Mouse (Mus musculus) urinary bladder, adult 2 months (tissue): ENCODE results near the gene Aqp7. TPM values are rescaled to one million over a fixed set of nuclear protein-coding genes. Genes with fewer than 3 reads are reported as not detected.

Experiments
- DNase-seq: peaks from one replicate; pipeline ENCODE4 v3.0.0; 2022; ENCODE audit warnings: low spot score
- polyA plus RNA-seq: library from polyadenylated mRNA; depleted of rRNA; stranded (reverse); fragments of >200 nt; gene quantifications from 2 replicates; pipeline ENCODE4 v1.2.3, GENCODE M21; 2012

The Aqp7 gene
- polyA plus RNA-seq, 1 experiment = 2.4 TPM

DNA sequence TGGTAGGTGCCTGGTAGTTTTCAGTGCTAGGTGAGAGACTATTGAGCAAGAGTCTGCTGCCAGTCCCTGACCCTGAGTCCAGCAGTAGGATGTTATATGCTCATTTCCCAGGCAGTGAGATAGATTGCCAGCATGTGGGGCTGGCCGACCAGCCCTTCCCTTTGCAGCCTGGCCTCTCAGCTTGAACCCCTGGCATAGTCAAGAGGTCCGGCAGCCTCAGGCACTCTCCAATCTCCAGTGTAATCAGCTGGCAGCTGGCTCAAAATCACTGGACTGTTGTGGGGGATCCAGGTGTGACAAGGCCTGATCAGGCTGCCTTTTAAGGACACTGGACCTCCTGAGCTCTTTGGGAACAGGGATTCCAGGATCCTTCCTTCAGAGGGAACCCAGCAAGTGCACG, 15.4 kb upstream of the Aqp7 start:
- no peak for DNase-seq

- no peak for DNase-seq
Measured at GRCm38 (mm10) chr4:41057361-41057760, 9.4 kb upstream of the Aqp7 start.

DNA sequence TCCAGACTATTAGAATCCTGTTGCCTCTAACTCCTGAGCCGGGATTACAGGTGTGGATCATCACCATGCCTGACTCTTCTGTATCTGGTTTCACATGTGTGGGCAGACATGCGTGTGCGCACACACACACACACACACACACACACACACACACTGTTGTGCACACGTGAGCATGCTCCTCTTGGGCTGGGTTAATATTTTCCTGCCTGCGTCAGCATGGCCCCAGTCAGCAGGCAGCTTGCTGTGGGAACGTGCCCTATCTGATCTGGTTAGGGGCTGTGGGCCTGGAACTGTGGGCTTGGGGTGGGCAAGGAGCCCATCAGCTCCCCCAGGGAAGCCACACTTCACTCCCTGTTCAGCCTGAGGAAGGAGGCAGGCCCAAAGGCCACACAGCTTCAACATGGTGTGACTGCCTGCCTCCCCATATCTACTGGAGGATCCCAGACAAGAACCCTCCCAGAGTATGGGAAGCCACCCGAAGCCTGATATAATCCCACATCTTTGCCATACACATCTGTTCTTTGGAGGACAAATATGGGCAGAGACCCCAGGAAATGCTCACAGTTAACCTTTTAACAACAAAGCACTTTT, 8.9 kb upstream of the Aqp7 start:
- DNase-seq = no peak

DNA sequence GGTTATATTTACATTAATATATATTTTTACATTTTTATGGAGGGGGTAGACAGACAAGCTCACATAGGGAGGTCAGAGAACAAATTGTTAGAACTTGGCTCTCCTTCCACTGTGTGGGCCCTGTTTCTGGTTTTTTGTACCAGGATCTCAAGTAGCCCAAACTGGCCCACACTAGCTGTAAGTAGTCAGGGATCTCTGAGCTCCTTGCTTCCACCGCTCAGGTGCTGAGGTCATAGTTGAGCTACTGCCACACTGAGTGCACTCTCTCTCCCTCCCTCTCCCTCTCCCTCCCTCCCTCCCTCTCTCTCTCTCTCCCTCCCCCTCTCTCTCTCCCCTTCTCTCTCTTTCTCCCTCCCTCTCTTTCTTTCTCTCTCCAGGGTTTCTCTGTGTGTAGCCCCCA, 8.3 kb upstream of the Aqp7 start:
- DNase-seq = no peak

- no peak for DNase-seq
Measured at GRCm38 (mm10) chr4:41055111-41055510, 7.2 kb upstream of the Aqp7 start.

- DNase-seq = no peak
Measured at GRCm38 (mm10) chr4:41051781-41052180, 3.8 kb upstream of the Aqp7 start.

GRCm38 (mm10) chr4:41050726-41051675, 3.1 kb upstream of the Aqp7 start:
- no peak for DNase-seq

DNA sequence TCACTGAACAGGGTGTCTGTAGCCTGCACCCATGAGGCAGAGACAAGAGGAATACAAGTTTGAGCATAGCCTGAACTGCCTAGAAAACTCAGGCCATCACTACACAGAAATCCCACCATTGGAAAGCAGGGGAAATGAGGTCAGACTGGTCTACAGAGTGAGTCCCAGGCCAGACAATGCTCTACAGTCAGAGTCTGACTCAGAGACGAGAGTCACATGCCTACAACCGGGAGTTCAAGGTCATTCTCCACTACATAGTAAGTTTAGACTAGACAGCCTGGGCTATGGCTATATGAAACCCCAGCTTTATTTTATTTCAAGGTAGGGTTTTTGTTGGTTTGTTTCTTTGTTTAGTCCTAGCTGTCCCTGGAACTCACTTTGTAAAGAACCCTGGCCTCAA, 987 bp upstream of the Aqp7 start:
- DNase-seq = no peak

GRCm38 (mm10) chr4:41046254-41046795, 1.6 kb downstream of the Aqp7 start:
- DNase-seq = no peak

DNA sequence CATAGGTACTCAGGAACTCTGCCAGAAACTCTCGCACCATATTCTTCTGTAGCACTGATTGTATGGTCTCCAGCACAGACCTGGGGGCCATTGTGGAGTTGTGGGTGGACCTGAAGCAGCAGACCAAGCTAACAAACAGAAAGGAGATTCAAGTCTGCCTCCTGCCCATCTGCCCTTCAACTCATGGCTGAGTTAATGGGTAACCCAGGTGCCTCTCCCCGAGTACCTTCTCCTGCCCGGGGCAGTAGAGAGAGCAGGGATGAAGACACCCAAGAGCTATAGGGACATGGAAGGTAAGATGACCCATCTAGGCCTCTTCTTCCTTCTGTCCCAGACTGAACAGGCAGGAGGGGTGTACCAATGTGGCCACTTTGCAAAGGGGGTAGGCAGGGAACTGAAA, 2.7 kb downstream of the Aqp7 start:
- DNase-seq = no peak

GRCm38 (mm10) chr4:41043961-41044360, 4.0 kb downstream of the Aqp7 start:
- DNase-seq = no peak

- DNase-seq = no peak
Measured at GRCm38 (mm10) chr4:41042880-41043279, 5.1 kb downstream of the Aqp7 start.

- DNase-seq = no peak
Measured at GRCm38 (mm10) chr4:41040983-41041382, 7.0 kb downstream of the Aqp7 start.

DNA sequence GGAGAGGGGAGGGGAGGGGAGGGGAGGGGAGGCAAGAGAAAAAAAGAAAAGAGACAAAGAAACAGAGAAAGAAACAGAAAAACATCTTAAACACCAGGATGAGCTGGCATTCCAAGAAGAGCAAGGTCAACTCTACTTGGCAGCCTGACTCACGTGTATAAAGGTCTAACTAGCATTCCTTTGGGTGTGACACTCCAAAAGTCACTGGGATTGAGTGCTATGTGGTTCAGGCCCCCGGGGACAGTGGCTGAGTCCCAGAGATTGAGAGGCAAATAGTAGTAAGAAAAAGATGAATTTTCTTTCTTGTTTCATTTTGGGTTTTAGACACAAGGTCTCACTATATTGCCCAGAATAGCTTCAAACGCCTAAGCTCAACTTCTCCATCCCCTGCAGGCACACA, 10.0 kb downstream of the Aqp7 start:
- no peak for DNase-seq

DNA sequence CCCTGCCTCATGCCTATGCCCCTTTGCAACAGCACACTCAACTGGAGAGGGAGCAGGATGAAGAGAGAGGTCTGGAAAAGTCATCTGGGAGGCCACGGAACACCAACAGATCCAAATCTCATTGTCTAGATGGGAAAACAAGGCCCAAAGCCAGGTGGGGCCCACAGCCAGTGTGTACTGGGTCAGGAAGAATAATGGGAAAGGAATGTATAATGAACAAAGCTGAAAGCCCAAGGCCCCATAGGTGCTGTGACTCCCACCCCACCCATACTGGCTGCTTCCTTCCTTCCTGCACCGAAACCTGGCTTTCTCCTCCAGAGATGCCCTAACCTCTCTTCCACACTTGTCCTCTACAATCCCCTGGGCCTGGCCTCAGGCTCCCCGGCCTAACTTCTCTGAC, 16.7 kb downstream of the Aqp7 start:
- no peak for DNase-seq

DNA sequence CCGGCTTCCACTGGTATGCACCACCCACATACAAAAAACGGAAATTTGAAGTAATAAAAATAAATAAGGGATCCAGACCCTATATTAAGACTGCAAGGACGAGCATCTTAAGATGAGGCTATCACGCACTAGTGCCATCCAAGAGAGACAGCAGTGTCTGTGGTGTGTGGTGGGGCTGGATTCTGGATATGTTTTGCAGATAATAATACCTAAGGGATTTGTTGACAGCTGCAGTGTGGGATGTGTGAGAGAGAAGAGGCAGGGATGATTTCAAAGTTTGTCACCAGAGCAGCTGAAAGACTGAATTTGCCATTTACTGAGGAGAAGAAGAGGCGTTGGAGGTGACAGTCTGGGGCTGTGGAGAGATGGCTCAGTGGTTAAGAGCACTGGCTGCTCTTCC, 18.6 kb downstream of the Aqp7 start:
- DNase-seq = no peak

- DNase-seq = no peak
Measured at GRCm38 (mm10) chr4:41028272-41028671, 19.7 kb downstream of the Aqp7 start.

DNA sequence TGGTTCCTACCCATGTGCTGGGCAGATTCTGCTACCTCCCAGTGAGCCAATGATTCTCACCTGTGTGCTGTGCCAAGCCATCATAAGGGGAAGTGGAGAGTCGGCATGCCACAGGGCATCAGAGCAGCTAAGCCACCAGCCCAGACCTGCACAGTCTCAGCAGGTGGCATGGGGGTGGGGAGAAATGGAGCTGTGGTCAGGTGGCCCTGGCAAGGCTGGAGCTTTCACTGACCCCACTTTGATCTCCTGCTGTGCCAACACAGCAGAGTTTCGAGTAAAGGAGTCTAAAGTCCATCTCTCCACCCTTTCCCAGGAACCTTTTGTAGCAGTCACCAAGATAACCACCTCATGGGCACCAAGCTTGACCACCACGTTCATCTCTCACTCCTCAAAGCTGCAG, 20.1 kb downstream of the Aqp7 start:
- no peak for DNase-seq

- no peak for DNase-seq
Measured at GRCm38 (mm10) chr4:41026086-41026787, 21.7 kb downstream of the Aqp7 start.

DNA sequence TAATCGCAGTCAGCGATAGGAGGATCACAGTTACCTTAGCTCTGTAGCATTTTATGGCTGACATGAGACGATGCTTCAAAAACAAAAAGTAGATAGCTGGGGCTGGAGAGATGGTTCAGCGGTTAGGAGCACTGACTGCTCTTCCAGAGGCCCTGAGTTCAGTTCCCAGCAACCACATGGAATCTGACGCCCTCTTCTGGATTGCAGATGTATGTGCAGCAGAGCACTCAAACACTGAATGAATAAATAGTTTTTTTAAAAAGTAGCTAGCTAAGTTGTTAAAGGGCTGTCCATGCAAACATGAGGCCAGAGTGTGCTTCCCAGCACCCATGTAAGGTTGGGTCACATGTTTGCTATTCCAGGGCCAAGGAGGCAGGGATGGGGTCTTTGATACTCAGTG, 26.8 kb downstream of the Aqp7 start:
- no peak for DNase-seq

DNA sequence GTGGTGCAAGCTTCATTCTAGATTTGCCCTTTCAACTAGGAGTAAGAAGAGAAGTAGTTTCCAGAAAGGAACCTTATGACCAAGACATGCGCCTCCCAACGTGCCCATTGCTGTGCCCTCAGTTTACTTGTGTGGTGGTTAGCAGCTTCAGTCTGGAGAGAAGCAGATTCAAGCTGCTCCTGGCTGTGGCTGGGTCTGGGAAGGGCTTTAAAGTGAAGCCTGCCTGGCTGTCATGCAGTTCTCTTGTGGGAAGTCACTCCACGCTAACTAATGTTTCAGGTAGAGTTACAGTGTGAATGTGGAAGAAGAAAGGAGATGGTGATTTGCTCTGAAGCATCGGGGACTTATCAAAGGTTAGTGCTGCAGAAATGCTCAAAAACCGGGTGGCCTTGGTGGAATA, 32.1 kb downstream of the Aqp7 start:
- DNase-seq = no peak

DNA sequence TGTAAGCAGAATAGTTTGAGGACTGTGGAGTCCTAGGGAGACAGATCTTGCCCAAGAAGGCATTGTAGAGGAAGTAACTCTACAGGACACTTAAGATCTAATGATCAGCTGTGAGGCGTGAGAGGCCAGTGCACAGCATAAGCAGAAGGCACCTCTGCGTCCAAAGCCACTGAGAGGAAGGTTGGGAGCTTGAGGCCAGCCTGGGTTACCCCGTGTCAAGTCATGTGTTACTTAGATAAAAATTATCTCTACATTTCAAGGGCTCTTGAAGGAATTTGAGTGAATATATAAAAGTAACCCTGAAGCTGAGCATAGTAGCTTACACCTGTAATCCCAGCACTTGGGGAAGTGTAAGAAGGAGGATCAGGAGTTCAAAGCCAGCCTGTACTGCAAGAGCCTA, 34.6 kb downstream of the Aqp7 start:
- no peak for DNase-seq
